Mouse (Mus musculus): ENCODE results near the gene Tpt1.
"Not testable (repeated sequence)": the region's sequence is repeated elsewhere in the genome, so short reads cannot be mapped to it uniquely, and the experiment has no call there.

Gene Tpt1

DNA sequence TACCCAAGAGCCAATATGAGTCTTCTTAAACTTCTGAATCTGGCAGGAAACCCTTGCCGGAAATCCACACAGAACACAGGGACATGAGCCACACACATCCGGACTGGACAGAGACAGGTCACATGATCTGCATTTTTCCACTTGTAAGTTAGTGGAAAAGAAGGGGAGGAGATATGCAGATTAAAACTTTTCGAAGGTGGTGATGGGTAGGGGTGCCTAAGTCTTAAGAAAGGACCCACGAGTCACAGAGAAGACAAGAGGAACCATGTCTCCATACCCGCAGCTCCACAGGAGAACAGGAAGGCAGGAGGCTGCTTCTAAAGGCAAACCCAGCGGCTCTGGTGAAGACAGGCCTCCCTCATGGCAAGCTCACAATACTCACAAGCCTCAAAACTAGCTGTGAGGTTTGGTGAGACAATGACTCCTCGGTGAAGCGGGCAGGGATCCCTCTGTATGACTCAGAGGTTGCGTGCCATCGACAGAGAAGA is 10.6 kb upstream of the Tpt1 start:
- POLR2A ChIA-PET = interaction anchor here (0.5 to 13.6 kb wide), 53 partner anchors 9 to 915 kb away, joined by 3 to 215 read pairs (median 4); partner anchors contain the start of genes Slc25a30 (in 3 of the 4), Tpt1 (in 3 of the 4), Cog3 (in 1 of the 4) and Gpalpp1 (in 1 of the 4)
- CTCF ChIA-PET = interaction anchor here in 3 of 4 experiments (0.6 to 1.6 kb wide), 7 partner anchors 9 to 1087 kb away, joined by 3 to 4 read pairs (median 4); partner anchors contain the start of genes Cog3 (in 1 of the 3), Slc25a30 (in 1 of the 3) and Tpt1 (in 1 of the 3)

GRCm38 (mm10) chr14:75834739-75835381 is 10.0 kb upstream of the Tpt1 start:
- ChIA-PET POLR2A (interaction anchor here (0.5 to 13.6 kb wide), 52 partner anchors 8 to 916 kb away, joined by 3 to 215 read pairs (median 4); partner anchors contain the start of genes Slc25a30 (in 3 of the 4), Tpt1 (in 3 of the 4), Gpalpp1 (in 1 of the 4) and Nufip1 (in 1 of the 4)), CTCF (interaction anchor here in 3 of 4 experiments (0.6 to 1.6 kb wide), 9 partner anchors 10 to 887 kb away, joined by 3 to 4 read pairs (median 3); partner anchors contain the start of genes Cog3 (in 1 of the 3), Lrch1 (in 1 of the 3), Slc25a30 (in 1 of the 3) and Tpt1 (in 1 of the 3))

DNA sequence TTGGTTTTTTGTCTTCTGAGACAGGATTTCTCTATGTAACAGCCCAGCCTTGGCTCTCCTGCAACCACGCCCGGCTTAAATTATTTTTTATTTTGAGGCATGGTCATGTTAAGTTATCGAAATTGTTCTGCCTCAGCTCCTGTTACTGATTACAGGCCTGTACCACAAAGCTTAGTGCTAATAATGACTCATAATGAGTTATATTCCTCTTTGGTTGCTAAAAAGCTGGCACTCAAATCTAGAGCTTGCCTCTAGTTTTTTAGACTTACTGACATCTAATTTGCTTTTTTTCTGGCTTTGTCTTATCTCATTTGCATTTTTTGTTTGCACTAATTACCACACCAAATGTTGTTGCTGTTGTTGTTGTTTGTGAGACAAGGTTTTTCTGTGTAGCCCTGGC is 8.3 kb upstream of the Tpt1 start:
- CTCF ChIA-PET = no interaction called here
- POLR2A ChIA-PET = interaction anchor here in 2 of 4 experiments (0.7 to 13.6 kb wide), 4 partner anchors 10 to 81 kb away, joined by 3 to 215 read pairs (median 35); partner anchors contain the start of gene Tpt1 (in 2 of the 2)

- CTCF ChIA-PET = interaction anchor here in 1 of 4 experiments (0.6 kb wide), 1 partner anchor 933 kb away, joined by 3 read pairs; no protein-coding TSS in a partner anchor
- POLR2A ChIA-PET = interaction anchor here in 2 of 4 experiments (0.5 to 13.6 kb wide), 3 partner anchors 9 to 208 kb away, joined by 4 to 215 read pairs (median 64); partner anchors contain the start of gene Tpt1 (in 2 of the 2)
Observed at GRCm38 (mm10) chr14:75837048-75837916, 7.6 kb upstream of the Tpt1 start.

- POLR2A ChIA-PET = interaction anchor here in 2 of 4 experiments (1.1 to 10.8 kb wide), 4 partner anchors 8 to 653 kb away, joined by 3 to 215 read pairs (median 3); partner anchors contain the start of gene Slc25a30 (in 1 of the 2)
- CTCF ChIA-PET = not testable (repeated sequence)
Observed at GRCm38 (mm10) chr14:75841758-75842157, 3.1 kb upstream of the Tpt1 start.

DNA sequence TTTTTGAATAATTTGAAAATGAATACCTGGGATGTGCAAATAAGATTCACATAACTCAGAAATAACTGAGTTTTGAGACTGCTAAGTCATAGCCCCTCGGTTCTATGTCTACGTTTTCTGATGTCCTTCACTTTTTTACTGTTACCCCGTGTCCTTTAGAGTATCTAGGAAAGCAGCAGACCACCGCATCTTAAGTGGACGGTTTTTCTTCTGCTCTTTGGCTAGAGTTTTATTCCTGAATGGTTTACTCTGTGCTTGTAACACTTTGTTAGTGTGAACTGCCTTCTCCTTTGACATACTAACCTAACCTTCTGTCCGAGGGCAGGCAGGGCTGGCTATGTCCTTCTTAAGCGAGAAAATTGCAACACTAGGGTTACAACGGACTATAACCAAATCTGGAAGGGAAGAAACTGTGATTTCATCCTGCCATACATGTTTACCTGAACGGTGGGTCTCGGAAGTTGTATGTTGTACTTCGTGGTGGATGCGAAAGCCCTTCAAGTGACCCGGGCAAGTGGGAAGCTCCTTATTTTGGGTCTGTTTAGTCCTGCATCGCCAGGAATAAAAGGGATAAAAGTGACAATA is 690 bp upstream of the Tpt1 start:
- POLR2A ChIA-PET = interaction anchor here in 3 of 4 experiments (0.6 to 10.8 kb wide), 7 partner anchors 8 to 58 kb away, joined by 3 to 215 read pairs (median 18); partner anchors contain the start of gene Slc25a30 (in 1 of the 3)
- CTCF ChIA-PET = interaction anchor here in 1 of 4 experiments (0.6 to 1.6 kb wide), 3 partner anchors 9 to 15 kb away, joined by 3 to 4 read pairs (median 4); no protein-coding TSS in a partner anchor

- CTCF ChIA-PET = no interaction called here
- POLR2A ChIA-PET = interaction anchor here (0.5 to 10.8 kb wide), 22 partner anchors 10 to 989 kb away, joined by 3 to 215 read pairs (median 4); partner anchors contain the start of genes Slc25a30 (in 3 of the 4), Cog3 (in 1 of the 4) and Tsc22d1 (in 1 of the 4)
Observed at GRCm38 (mm10) chr14:75845698-75846115, 814 bp downstream of the Tpt1 start.

DNA sequence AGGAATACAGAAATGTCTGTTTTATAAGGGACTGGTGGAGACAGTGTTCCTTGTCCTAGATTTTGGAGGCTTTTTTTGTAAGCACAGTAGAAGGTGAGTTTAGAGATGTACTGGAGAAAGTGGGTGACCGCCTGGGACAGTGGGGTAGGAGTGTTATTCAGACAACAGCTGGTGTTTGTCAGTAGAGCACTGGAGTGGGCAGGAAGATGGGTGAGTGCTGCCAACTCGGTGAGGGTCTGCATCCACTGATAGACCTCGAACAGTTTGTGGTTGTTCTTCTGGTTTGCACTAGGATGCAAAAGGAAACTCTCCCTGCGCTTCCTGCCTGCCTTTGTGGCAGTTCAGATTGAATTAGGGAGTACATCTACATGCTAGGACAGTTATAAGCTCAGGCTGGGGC is 2.8 kb downstream of the Tpt1 start:
- ChIA-PET CTCF (interaction anchor here in 1 of 4 experiments (0.6 kb wide), 1 partner anchor 13 kb away, joined by 3 read pairs; no protein-coding TSS in a partner anchor), POLR2A (interaction anchor here (0.8 to 10.8 kb wide), 15 partner anchors 9 to 272 kb away, joined by 3 to 215 read pairs (median 5); no protein-coding TSS in a partner anchor)

GRCm38 (mm10) chr14:75848482-75848881 is 3.6 kb downstream of the Tpt1 start:
- POLR2A ChIA-PET = interaction anchor here (0.8 to 10.8 kb wide), 24 partner anchors 8 to 647 kb away, joined by 3 to 215 read pairs (median 5); partner anchors contain the start of gene Slc25a30 (in 2 of the 4)
- CTCF ChIA-PET = no interaction called here

GRCm38 (mm10) chr14:75849236-75849635 is 4.3 kb downstream of the Tpt1 start:
- POLR2A ChIA-PET = interaction anchor here (0.6 to 10.8 kb wide), 32 partner anchors 10 to 646 kb away, joined by 3 to 215 read pairs (median 4); partner anchors contain the start of gene Slc25a30 (in 2 of the 4)
- CTCF ChIA-PET = no interaction called here

- POLR2A ChIA-PET = interaction anchor here (0.5 to 10.8 kb wide), 30 partner anchors 9 to 645 kb away, joined by 3 to 215 read pairs (median 4); partner anchors contain the start of genes Gpalpp1 (in 1 of the 4), Nufip1 (in 1 of the 4) and Slc25a30 (in 1 of the 4)
- CTCF ChIA-PET = interaction anchor here in 1 of 4 experiments (0.6 kb wide), 1 partner anchor 19 kb away, joined by 4 read pairs; no protein-coding TSS in a partner anchor
Observed at GRCm38 (mm10) chr14:75849842-75850568, 5.1 kb downstream of the Tpt1 start.

- POLR2A ChIA-PET = interaction anchor here (0.6 to 10.8 kb wide), 15 partner anchors 12 to 264 kb away, joined by 3 to 215 read pairs (median 5); partner anchors contain the start of genes Gpalpp1 (in 1 of the 4), Nufip1 (in 1 of the 4) and Slc25a30 (in 1 of the 4)
- CTCF ChIA-PET = interaction anchor here in 1 of 4 experiments (0.6 kb wide), 1 partner anchor 19 kb away, joined by 4 read pairs; no protein-coding TSS in a partner anchor
Observed at GRCm38 (mm10) chr14:75850819-75851218, 5.9 kb downstream of the Tpt1 start.

DNA sequence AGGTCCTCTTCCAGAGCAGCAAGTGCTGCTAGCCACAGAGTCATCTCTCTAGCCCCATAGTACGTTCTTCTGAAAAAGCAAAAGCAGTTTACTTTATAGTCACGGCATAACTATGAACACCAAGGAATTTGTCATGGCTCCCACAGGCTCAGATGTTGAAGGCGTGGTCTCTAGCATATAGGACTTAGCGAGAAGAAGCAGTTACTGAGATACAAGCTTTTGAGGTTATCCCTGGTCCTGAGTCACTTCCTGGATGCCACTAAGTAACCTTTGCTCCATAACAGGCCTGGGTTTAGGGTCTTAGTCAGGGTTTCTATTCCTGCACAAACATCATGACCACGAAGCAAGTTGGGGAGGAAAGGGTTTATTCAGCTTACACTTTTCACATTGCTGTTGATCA is 7.1 kb downstream of the Tpt1 start:
- CTCF ChIA-PET = no interaction called here
- POLR2A ChIA-PET = interaction anchor here in 2 of 4 experiments (0.7 to 10.8 kb wide), 6 partner anchors 8 to 362 kb away, joined by 3 to 215 read pairs (median 4); no protein-coding TSS in a partner anchor

DNA sequence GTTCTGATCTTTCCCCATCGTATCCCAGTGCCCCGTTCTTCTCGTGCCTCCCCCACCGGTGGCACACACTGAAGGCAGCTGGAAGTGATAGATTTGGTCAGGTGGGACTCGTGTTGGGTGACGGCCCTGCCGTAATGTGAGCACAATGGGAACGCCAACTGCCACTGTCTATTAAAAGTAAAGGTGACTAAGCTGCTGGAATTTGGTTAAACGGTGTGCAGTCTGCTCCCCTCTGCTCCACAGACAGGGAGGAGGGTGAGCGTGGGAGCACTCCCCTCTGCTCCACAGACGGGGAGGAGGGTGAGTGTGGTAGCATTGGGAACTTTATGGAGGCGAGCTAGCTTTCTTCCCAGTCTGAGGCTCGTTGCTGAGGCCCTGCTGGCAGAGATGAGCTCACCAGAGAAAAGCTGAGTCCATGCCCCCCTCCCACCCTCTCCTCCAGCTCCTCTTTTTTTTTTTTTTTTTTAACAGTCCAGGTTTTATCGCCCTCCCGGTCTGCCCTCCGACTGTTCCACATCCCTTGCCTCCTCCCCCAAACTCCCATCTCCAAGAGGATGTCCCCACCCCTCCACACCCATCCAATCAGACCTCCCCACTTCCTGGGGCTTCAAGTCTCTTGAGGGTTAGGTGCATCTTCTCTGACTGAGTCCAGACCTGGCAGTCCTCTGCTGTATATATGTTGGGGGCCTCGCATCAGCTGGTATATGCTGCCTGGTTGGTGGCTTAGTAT is 10.5 kb downstream of the Tpt1 start:
- POLR2A ChIA-PET = interaction anchor here (0.5 to 5.5 kb wide), 30 partner anchors 8 to 662 kb away, joined by 3 to 49 read pairs (median 4); partner anchors contain the start of gene Tpt1 (in 3 of the 4)
- CTCF ChIA-PET = interaction anchor here (0.6 to 1.2 kb wide), 13 partner anchors 11 to 1011 kb away, joined by 3 to 5 read pairs (median 4); partner anchors contain the start of gene Rubcnl (in 1 of the 4)

DNA sequence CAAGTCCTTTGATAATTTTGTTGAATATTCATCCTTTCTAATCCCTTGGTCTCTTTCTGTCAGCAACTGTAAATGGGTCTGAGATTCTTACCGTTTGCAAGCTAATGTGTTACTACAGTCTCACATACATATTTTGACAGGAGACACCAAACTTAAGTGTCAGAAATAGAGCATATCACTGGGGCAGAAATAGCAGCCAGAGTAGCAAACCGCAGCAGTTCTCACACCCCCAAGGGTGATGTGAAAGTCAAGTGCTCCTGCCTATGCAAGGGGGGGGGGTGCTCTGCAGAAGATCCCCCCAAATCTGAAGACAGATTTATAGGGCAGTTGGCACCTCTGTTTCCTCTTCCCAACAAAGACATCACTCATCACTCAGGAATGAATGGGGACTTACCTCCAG is 13.3 kb downstream of the Tpt1 start:
- ChIA-PET CTCF (no interaction called here), POLR2A (interaction anchor here in 2 of 4 experiments (1.0 to 5.5 kb wide), 4 partner anchors 9 to 13 kb away, joined by 3 to 49 read pairs (median 12); partner anchors contain the start of gene Tpt1 (in 1 of the 2))

- POLR2A ChIA-PET = interaction anchor here in 3 of 4 experiments (0.7 to 2.4 kb wide), 3 partner anchors 10 to 14 kb away, joined by 3 to 12 read pairs (median 8); no protein-coding TSS in a partner anchor
- CTCF ChIA-PET = no interaction called here
Observed at GRCm38 (mm10) chr14:75859619-75860018, 14.7 kb downstream of the Tpt1 start.

All from embryonic stem cell, embryonic (primary cell).